Mouse (Mus musculus) embryonic fibroblast, embryonic 13.5 days (primary cell): ENCODE data around the gene Zwilch.

Experiments
- CTCF ChIP-seq: IDR thresholded peaks from 2 replicates; pipeline ENCODE4 v1.5.1; 2011; ENCODE audit warnings: mild to moderate bottlenecking, control low read depth, low read length, moderate library complexity, borderline replicate concordance; ENCODE audit not compliant: insufficient read depth
- POLR2A ChIP-seq: IDR thresholded peaks from 2 replicates; pipeline ENCODE4 v1.6.1; 2011; ENCODE audit warnings: low read depth, mild to moderate bottlenecking, control low read depth, low read length, moderate library complexity

- TF ChIP-seq CTCF (no peak), POLR2A (no peak)
Observed at GRCm38 (mm10) chr9:64110502-64110901, 62.4 kb downstream of the Zwilch start.
